Mouse (Mus musculus) heart, embryonic 16.5 days (tissue): Measurements from ENCODE around the gene Gm20671. TPM values are rescaled to one million over a fixed set of nuclear protein-coding genes. Genes with fewer than 3 reads are reported as not detected.

Source experiments
- ATAC-seq: fragments of 200-750 bp; cut with Nextera tagmentation; replicated peaks from 2 replicates; pipeline ENCODE4 v1.8.0; 2017; ENCODE audit warnings: moderate number of reproducible peaks; ENCODE audit not compliant: insufficient read depth, low FRiP score; ENCODE audit errors: extremely low read depth
- H3K27ac ChIP-seq: fragments of 300-500 bp; sonication (generic); 2 replicates; pipeline ENCODE4 v1.5.1; 2014; ENCODE audit warnings: mild to moderate bottlenecking, low read length, control low read depth, moderate library complexity
- H3K27me3 ChIP-seq: fragments of 300-500 bp; sonication (generic); 2 replicates; pipeline ENCODE4 v1.6.1; 2014; ENCODE audit warnings: low read length, mixed read lengths; ENCODE audit not compliant: control insufficient read depth, insufficient read depth
- H3K36me3 ChIP-seq: fragments of 300-500 bp; sonication (generic); 2 replicates; pipeline ENCODE4 v1.6.1; 2014; ENCODE audit not compliant: control insufficient read depth, insufficient read depth
- H3K4me1 ChIP-seq: fragments of 300-500 bp; sonication (generic); 2 replicates; pipeline ENCODE4 v1.6.1; 2014; ENCODE audit warnings: low read length, mixed read lengths; ENCODE audit not compliant: control insufficient read depth, insufficient read depth
- H3K4me2 ChIP-seq: fragments of 300-500 bp; sonication (generic); 2 replicates; pipeline ENCODE4 v1.6.1; 2014; ENCODE audit warnings: low read depth, mild to moderate bottlenecking, control low read depth, low read length
- H3K4me3 ChIP-seq: fragments of 300-500 bp; sonication (generic); 2 replicates; pipeline ENCODE4 v1.5.1; 2014; ENCODE audit warnings: mild to moderate bottlenecking, control low read depth, low read length
- H3K9ac ChIP-seq: fragments of 300-500 bp; sonication (generic); 2 replicates; pipeline ENCODE4 v1.6.1; 2014; ENCODE audit warnings: low read length, control low read depth
- H3K9me3 ChIP-seq: fragments of 300-500 bp; sonication (generic); replicated peaks from 2 replicates; pipeline ENCODE4 v1.6.1; 2016; ENCODE audit warnings: low read length; ENCODE audit not compliant: control insufficient read depth
- WGBS: fragments of 180-500 bp; shearing (Covaris S2); extraction: QIAGEN DNeasy Blood & Tissue Kit; methylation state at CpG from one replicate; pipeline ENCODE4 v1.1.7; 2014; 5-methylcytosine and 5-hydroxymethylcytosine counted together
- polyA plus RNA-seq: library from polyadenylated mRNA; unstranded; fragments of >200 nt; fragmentation: Nextera tagmentation; extraction: Ambion mirVana; gene quantifications from 2 replicates; pipeline ENCODE4 v1.2.1, GENCODE M21; 2015

Gm20671 gene
- polyA plus RNA-seq, 1 experiment from 2014 or later = not detected

- Histone ChIP-seq H3K36me3 (no peaks in the 10 kb centered on the region), H3K4me3 (peak overlapping the region; percentile 90), H3K27me3 (no peaks in the 10 kb centered on the region), H3K9me3 (no peaks in the 10 kb centered on the region), H3K27ac (peak overlapping the region; percentile 95), H3K9ac (peak overlapping the region; percentile 88), H3K4me2 (peak overlapping the region; percentile 63), H3K4me1 (peaks cover 6% of the 10 kb centered on the region)
- under 1% methylated on average over 55 of the region's 55 CpGs for WGBS
- peak; percentile 99 for ATAC-seq
Observed at GRCm38 (mm10) chr5:32713703-32714467, 113.0 kb downstream of the Gm20671 start.

GRCm38 (mm10) chr5:32713042-32713702 lies 113.7 kb downstream of the Gm20671 start:
- Histone ChIP-seq H3K4me3 (peak overlapping the region; percentile 90), H3K9me3 (no peaks in the 10 kb centered on the region), H3K27ac (peak overlapping the region; percentile 95), H3K4me2 (peak overlapping the region; percentile 63), H3K27me3 (no peaks in the 10 kb centered on the region), H3K36me3 (no peaks in the 10 kb centered on the region), H3K9ac (peak overlapping the region; percentile 88), H3K4me1 (peaks cover 6% of the 10 kb centered on the region)
- ATAC-seq = 0 out of 2 replicates have a peak, but pooled peaks have one; percentile 4
- WGBS = 22% methylated on average over 2 of the region's 2 CpGs

- H3K9ac ChIP-seq = no peak overlapping the region
- 68% methylated on average over 4 of the region's 4 CpGs for WGBS
- H3K4me3 ChIP-seq = no peak overlapping the region
- ATAC-seq = no peak
- H3K36me3 ChIP-seq = no peaks in the 10 kb centered on the region
- no peak overlapping the region for H3K4me2 ChIP-seq
- H3K4me1 ChIP-seq = peaks cover 6% of the 10 kb centered on the region
- no peaks in the 10 kb centered on the region for H3K27me3 ChIP-seq
- no peak overlapping the region for H3K27ac ChIP-seq
- no peaks in the 10 kb centered on the region for H3K9me3 ChIP-seq
Observed at GRCm38 (mm10) chr5:32712221-32713041, 114.5 kb downstream of the Gm20671 start.

GRCm38 (mm10) chr5:32711485-32711884 lies 115.4 kb downstream of the Gm20671 start:
- no peaks in the 10 kb centered on the region for H3K27me3 ChIP-seq
- H3K9me3 ChIP-seq = no peaks in the 10 kb centered on the region
- no peak for ATAC-seq
- H3K4me3 ChIP-seq = no peak overlapping the region
- H3K9ac ChIP-seq = no peak overlapping the region
- peaks cover 6% of the 10 kb centered on the region for H3K4me1 ChIP-seq
- H3K4me2 ChIP-seq = no peak overlapping the region
- no peak overlapping the region for H3K27ac ChIP-seq
- H3K36me3 ChIP-seq = no peaks in the 10 kb centered on the region
- WGBS = 73% methylated on average over 5 of the region's 5 CpGs

DNA sequence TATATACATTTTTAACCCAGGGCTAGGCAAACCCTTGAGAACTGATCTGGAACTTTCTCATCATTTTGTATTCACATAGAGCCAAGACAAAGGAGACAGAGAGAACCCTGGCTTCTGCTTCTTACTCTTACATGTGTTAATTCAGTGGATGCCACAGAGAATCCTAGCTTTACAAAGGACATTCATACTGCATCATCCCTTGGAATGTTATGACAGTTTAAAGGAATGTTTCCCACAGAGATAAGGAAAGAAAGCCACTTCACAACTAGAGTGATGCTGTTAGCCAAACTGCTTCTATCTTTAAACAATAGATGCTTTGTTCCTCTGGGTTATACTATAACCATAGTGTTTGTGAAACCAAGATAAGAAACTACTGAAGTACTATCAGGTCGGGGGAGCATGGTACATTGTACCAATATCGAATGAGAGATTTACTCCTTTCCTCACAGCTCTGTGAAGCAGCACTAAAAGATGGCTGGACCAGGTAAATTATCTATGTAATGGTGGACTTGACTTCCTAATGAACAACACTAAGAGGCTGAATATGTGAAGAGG lies 120.6 kb downstream of the Gm20671 start:
- ATAC-seq = no peak
- no peaks in the 10 kb centered on the region for H3K27me3 ChIP-seq
- H3K9me3 ChIP-seq = no peaks in the 10 kb centered on the region
- no peak overlapping the region for H3K4me3 ChIP-seq
- H3K4me2 ChIP-seq = no peak overlapping the region
- WGBS = 50% methylated on average over 2 of the region's 2 CpGs
- no peaks in the 10 kb centered on the region for H3K36me3 ChIP-seq
- no peak overlapping the region for H3K9ac ChIP-seq
- H3K27ac ChIP-seq = no peak overlapping the region
- H3K4me1 ChIP-seq = peaks cover 2% of the 10 kb centered on the region; the same call in 1 of the 2 replicates

- no peak overlapping the region for H3K27ac ChIP-seq
- no peak overlapping the region for H3K4me2 ChIP-seq
- 0 out of 2 replicates have a peak, but pooled peaks cover 2% of the 10 kb centered on the region for H3K4me1 ChIP-seq
- no peak overlapping the region for H3K4me3 ChIP-seq
- H3K27me3 ChIP-seq = no peaks in the 10 kb centered on the region
- H3K9ac ChIP-seq = no peak overlapping the region
- no peaks in the 10 kb centered on the region for H3K36me3 ChIP-seq
- no peak for ATAC-seq
- 70% methylated on average over 5 of the region's 5 CpGs for WGBS
- H3K9me3 ChIP-seq = no peaks in the 10 kb centered on the region
Observed at GRCm38 (mm10) chr5:32697208-32697867, 129.6 kb downstream of the Gm20671 start.

- no peaks in the 10 kb centered on the region for H3K9me3 ChIP-seq
- WGBS = 27% methylated on average over 2 of the region's 2 CpGs
- H3K27me3 ChIP-seq = no peaks in the 10 kb centered on the region
- no peaks in the 10 kb centered on the region for H3K36me3 ChIP-seq
- no peak for ATAC-seq
- no peak overlapping the region for H3K4me2 ChIP-seq
- no peak overlapping the region for H3K9ac ChIP-seq
- H3K27ac ChIP-seq = no peak overlapping the region
- H3K4me3 ChIP-seq = no peak overlapping the region
- H3K4me1 ChIP-seq = 0 out of 2 replicates have a peak, but pooled peaks cover 2% of the 10 kb centered on the region
Observed at GRCm38 (mm10) chr5:32693411-32693810, 133.5 kb downstream of the Gm20671 start.
